Mouse (Mus musculus): ENCODE data around the gene Unc5c.

DNA sequence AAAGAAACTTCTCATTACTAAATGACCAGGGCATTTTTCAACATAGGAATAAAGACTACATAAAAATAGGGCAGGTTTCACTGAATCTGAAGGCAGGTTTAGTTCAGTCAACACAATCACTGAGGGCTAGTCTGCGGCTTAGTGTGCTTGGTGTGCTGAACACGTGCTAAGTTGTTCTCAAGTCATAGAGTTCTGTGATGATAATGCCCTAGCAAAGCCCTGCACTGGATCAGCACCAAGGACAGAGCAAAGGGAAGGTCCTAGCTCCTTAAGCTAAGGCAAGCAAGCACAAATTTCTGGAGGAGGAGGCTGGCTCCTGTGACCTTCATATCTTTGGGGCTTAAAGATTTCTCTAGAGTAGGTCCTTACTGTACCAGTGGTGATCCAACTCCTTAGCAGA is 346.3 kb downstream of the Unc5c start:
- TF ChIP-seq CTCF (IDR thresholded peaks at IDR 0.05; ENCODE audit: low read depth) (no peak), EP300 (IDR thresholded peaks at IDR 0.05; ENCODE audit: low read depth) (no peak)
